Mouse (Mus musculus) frontal cortex, adult 2 months (tissue): ENCODE measurements around the gene Mmp1b. TPM values are rescaled to one million over a fixed set of nuclear protein-coding genes. Genes with fewer than 3 reads are reported as not detected.
"Not testable (repeated sequence)": the region's sequence is repeated elsewhere in the genome, so short reads cannot be mapped to it uniquely, and the experiment has no call there.

Experiments
- DNase-seq, 2 experiments: peaks; one replicate each; pipeline ENCODE4 v3.0.0; 2022; ENCODE audit warnings: low spot score in 1 of 2; ENCODE audit errors: extremely low spot score in 1 of 2
- polyA plus RNA-seq: library from polyadenylated mRNA; depleted of rRNA; stranded (reverse); fragments of >200 nt; gene quantifications from 2 replicates; pipeline ENCODE4 v1.2.3, GENCODE M21; 2012; rRNA removed

Mmp1b gene
- polyA plus RNA-seq: not detected in 2 replicates

DNA sequence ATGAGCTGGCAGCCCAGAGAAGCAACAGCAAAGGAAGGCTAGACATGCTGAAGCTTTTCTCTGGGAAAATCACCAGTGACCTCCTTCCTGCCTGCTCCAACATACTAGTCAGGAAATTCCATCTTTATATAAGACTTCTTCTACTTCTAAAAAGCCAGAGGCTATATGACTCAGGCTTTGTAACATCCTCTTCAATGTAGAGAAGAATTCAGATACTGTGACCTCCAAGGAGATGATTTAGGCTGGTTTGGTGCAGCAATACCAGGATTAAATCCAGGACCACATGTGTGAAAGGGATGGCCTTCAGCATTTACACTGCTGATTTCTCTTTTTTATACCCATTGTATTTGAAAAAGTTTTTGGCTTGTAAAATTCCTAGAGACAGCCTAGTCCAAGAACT, at the start of gene Mmp1b:
Gene Mmp1b (minus strand): TSS at position 101 of the 400 bp plus-strand sequence.
- DNase-seq: no peak

DNA sequence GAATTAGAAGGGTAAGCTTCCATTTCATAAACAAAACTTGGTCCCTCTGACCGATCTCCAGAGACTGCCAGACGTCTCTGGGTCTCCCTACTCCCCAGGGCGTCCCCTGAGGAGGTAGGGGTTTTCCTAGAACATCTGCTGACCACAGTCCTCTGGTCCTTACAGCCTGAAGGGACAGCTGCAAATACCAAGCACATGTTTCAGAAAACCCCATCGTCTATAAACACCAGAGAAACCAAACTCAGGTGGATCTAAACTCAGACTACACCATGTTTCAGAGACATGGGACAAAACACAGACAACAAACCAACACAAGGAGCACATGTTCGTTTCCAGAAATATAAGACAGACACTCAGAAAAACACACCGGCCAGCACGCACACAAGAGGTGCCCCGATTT, 8.7 kb upstream of the Mmp1b start:
- not testable (repeated sequence) for DNase-seq

DNA sequence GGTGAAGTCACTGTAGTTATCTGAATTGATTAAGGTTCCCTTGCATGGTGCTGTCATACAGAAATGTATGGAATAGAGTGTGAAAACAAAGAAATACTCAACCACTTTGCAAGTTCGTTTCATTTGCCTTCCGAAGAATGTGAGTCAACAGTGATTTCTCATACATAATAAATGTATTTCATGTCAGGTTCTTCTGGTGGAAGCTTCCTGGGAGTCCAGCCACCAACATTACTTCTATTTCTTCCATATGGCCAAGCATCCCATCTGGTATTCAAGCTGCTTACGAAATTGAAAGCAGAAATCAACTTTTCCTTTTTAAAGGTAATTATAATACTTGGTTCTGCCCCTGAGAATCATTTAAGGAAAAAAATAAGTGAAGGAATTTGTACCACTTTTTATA, 33.3 kb downstream of the Mmp1b start:
- DNase-seq: peak in 1 of 2 experiments; percentile 20

DNA sequence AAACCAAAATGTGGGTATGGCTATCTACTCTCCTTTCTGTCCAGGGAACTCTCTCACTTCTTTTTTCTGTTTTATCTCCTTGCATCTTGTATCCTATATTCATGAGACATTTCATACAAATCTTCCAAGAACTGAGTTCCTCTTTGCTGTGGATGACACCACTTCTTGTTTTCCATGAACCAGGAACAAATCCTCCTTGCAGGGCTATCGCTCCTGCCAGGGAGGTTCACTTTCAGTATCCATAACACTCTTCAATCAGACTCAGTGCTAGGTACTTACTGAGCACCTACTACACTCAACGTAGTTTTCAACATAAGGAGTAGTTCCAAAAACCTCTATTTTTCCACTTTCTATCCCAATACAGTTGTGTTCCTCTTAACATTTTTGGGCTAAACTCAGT, 42.3 kb downstream of the Mmp1b start:
- DNase-seq: no peak

DNA sequence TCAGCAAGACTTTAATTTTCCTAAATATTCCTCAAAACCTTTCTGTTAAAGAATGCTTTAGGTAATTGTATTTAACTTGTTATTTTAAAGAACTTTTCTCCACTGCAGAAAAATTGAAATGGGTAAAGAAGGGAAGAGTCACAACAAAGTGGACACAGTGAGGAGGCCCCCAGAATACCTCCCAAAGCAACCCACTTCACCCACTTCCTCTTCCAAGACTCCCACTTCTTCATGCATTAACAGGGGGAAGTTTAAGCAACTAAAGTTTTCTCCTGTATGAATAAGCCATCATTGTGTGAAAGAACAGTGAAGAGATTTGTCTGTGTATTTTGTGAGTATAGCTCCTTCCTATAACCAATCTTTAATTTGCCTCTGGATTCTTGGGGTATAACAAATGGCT, 43.7 kb downstream of the Mmp1b start, which contains the start of gene Mmp12:
Gene Mmp12 (plus strand): TSS at position 275 of the 400 bp plus-strand sequence.
- no peak for DNase-seq

DNA sequence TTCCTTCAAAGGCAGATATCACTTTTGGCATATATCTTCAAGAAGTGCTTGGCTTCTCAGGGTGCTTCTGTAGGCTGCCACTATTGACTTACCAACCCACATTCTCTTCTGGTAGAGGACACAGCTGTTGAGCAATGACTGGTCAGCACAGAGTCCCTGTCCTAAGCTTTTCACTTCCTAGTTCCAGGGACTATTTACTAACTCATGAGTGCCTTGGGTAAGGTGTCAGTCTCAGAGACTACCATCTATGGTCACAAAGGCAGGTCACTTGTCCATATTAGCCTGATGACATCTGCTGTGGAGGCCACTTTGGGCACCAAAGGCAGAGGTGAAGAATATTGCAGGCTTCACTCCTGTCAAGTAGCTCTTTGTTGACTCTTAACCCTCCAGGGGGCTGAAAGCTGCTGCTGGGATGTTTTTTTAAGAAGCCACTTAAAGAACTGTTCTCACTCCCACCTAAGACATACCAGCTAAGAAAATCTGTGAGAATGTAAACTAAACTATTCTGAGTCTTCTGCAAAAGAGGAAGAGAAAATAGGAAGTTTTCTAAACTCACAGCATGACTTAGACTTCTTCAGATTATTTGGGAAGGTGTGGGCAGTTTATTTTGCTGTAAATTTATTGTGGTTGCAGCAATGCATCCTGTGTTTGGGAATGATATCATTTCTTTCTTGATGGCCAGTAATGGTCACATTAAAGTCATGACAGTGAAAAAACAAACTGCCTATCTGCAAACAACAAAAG, 50.9 kb downstream of the Mmp1b start:
- DNase-seq: no peak

DNA sequence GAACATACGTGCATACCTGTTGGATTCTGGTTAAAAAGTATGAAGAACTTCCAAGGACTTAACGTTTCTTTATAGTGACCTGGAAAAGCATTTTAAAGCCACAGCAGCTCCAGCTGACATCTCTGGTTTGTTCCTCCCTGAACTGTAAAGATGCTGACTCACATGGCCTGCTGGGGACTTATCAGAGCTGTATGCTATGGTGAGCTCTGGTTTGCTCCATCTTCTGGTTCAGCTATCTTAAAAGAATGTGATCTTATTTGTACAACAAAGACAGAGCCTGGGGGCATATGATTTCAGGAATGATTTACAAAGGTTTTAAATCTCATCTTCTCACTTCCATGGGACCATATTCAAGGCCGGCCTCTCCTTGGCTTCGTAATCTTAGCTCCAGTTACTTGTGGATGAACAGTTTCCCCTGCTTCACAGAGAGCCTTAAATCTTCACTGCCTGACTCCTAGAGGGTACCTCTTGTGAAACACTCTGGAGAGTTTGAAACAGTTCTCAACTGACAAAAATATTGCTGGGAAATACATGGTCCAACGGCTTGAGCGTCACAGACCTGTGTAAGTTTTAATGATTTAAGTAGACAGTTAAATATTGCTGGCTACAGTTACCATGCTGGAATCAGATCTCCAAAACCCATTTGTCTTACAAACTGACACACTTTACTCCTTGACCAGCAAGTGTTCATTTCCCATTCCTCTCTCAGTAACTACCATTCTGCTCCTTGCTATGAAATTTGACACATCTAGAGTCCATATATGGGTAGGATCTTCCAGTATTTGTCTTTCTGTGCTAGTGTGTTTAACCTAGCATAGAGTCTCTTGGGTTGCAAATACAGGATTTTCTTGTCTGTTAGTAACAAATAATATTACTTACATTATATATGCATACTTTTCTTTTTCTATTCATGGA, 51.8 kb downstream of the Mmp1b start:
- DNase-seq: no peak

DNA sequence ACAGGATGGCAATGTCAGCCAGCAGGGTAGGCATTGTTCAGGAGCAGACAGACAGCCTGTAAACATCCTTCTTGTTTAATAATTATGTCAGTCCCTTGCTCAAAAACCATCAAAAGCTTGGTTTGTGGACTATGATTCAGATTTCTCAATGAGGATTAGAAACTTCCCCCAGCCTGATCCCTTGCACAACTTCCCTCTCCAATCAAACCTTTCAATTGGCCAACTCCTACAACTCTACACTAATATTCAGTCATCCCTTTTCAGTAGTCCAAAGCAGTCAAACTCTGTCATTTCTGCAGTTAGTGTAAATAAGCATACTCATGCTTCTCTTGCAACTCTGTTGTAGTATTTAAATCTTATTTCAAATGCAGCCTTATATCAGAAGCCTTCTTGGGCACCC, 56.0 kb downstream of the Mmp1b start:
- DNase-seq: no peak

Other genes starting within 250 kb of the Mmp1b start
- 6.9 and 7.2 TPM in 2 replicates for gene Dync2h1, start 203.6 kb downstream of the Mmp1b start, polyA plus RNA-seq
- gene Dcun1d5, start 203.5 kb downstream of the Mmp1b start, polyA plus RNA-seq: 68.7 and 77.3 TPM in 2 replicates
- gene Mmp13, start 115.5 kb downstream of the Mmp1b start, polyA plus RNA-seq: 0.06 and 0.48 TPM in 2 replicates
- not detected in 2 replicates for gene Mmp12, start 43.7 kb downstream of the Mmp1b start, polyA plus RNA-seq
- not detected in 2 replicates for gene Mmp3, start 57.8 kb upstream of the Mmp1b start, polyA plus RNA-seq
- not detected in 2 replicates for gene Mmp10, start 114.3 kb upstream of the Mmp1b start, polyA plus RNA-seq
- 0.04 TPM in 1 of 2 replicates, not detected in the other for gene Mmp8, start 170.4 kb upstream of the Mmp1b start, polyA plus RNA-seq
- not detected in 2 replicates for gene Mmp27, start 183.3 kb upstream of the Mmp1b start, polyA plus RNA-seq
- gene Mmp20, start 240.2 kb upstream of the Mmp1b start, polyA plus RNA-seq: not detected in 2 replicates